Mouse (Mus musculus) liver, postnatal 0 days (tissue): ENCODE measurements around the gene Qpctl. TPM values are rescaled to one million over a fixed set of nuclear protein-coding genes. Genes with fewer than 3 reads are reported as not detected.

Source experiments
- ATAC-seq: fragments of 200-750 bp; cut with Nextera tagmentation; 2 replicates; pipeline ENCODE4 v1.8.0; 2017; ENCODE audit warnings: mild to moderate bottlenecking, moderate library complexity
- DNase-seq: peaks from one replicate; pipeline ENCODE4 v3.0.0-alpha.2; 2016
- H3K27ac ChIP-seq: fragments of 300-500 bp; sonication (generic); 2 replicates; pipeline ENCODE4 v1.5.1; 2014; ENCODE audit warnings: antibody characterized with exemption, moderate library complexity, mild to moderate bottlenecking, low read depth
- H3K27me3 ChIP-seq: fragments of 300-500 bp; sonication (generic); 2 replicates; pipeline ENCODE4 v1.6.1; 2014; ENCODE audit warnings: low read length, control low read depth, mixed read lengths; ENCODE audit not compliant: insufficient read depth
- H3K36me3 ChIP-seq: fragments of 300-500 bp; sonication (generic); replicated peaks from 2 replicates; pipeline ENCODE4 v1.6.1; 2014; ENCODE audit warnings: mild to moderate bottlenecking, control low read depth, low read length, moderate library complexity, mixed read lengths; ENCODE audit not compliant: insufficient read depth
- H3K4me1 ChIP-seq: fragments of 300-500 bp; sonication (generic); 2 replicates; pipeline ENCODE4 v1.6.1; 2014; ENCODE audit warnings: antibody characterized with exemption, mild to moderate bottlenecking, control low read depth; ENCODE audit not compliant: insufficient read depth
- H3K4me2 ChIP-seq: fragments of 300-500 bp; sonication (generic); 2 replicates; pipeline ENCODE4 v1.6.1; 2014; ENCODE audit warnings: low read depth, mild to moderate bottlenecking, low read length, moderate library complexity, mixed read lengths
- H3K4me3 ChIP-seq: fragments of 300-500 bp; sonication (generic); 2 replicates; pipeline ENCODE4 v1.5.1; 2014; ENCODE audit warnings: low read depth, low read length
- H3K9ac ChIP-seq: fragments of 300-500 bp; sonication (generic); replicated peaks from 2 replicates; pipeline ENCODE4 v1.6.1; 2014; ENCODE audit warnings: mild to moderate bottlenecking, moderate library complexity
- H3K9me3 ChIP-seq: fragments of 300-500 bp; sonication (generic); 2 replicates; pipeline ENCODE4 v1.6.1; 2016; ENCODE audit warnings: mild to moderate bottlenecking, control low read depth, low read length, mixed read lengths
- CTCF ChIP-seq: sonication (generic); IDR thresholded peaks from 2 replicates; pipeline ENCODE4 v1.5.1; 2016; ENCODE audit warnings: antibody characterized with exemption, low read depth
- EP300 ChIP-seq: IDR thresholded peaks from 2 replicates; pipeline ENCODE4 v1.6.1; 2016; ENCODE audit warnings: antibody characterized with exemption, low read depth, mild to moderate bottlenecking
- WGBS: fragments of 180-500 bp; shearing (Covaris S2); extraction: QIAGEN DNeasy Blood & Tissue Kit; methylation state at CpG from one replicate; pipeline ENCODE4 v1.1.7; 2014; ENCODE audit not compliant: insufficient replicate concordance; 5-methylcytosine and 5-hydroxymethylcytosine counted together
- polyA plus RNA-seq: library from polyadenylated mRNA; unstranded; fragments of >200 nt; fragmentation: Nextera tagmentation; extraction: Ambion mirVana; gene quantifications from 2 replicates; pipeline ENCODE4 v1.2.1, GENCODE M21; 2015

Gene Qpctl
- polyA plus RNA-seq, 1 experiment from 2014 or later: 5.8 TPM

DNA sequence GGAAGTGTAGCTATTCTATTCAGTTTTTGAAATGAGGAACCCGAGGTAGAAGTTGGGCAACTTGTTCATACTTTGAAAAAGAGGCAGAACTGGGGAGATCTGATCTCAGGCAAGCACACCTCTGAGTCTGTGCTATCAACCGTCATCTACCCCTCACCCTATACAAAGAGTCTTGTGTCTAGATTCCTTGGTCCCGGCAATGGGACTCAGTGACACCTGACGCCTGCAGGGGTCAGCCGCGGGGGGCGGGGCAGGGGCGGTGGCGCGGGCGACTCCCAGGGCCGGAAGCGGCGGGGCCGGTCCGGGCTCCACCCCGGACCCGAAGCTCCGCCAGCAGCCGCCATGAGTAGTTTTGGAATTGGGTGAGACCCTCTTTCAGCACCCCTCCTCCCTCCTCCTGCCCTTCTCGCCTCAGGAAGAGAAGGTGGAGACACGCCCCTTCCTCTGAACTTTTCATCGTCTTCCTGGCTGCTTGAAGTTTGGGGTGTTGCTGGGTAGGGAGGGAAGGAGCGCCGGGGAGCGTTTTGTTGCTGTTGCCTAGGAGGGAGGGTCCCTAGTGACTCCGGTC is 31.9 kb upstream of the Qpctl start:
- H3K9me3 ChIP-seq: no peaks in the 10 kb centered on the region
- H3K9ac ChIP-seq: peak overlapping the region; percentile 74
- DNase-seq (peak; percentile 74), ATAC-seq (peak; percentile 70)
- H3K4me2 ChIP-seq: peak overlapping the region; percentile 91
- TF ChIP-seq EP300: no peak
- 0 out of 2 replicates have a peak, but pooled peaks have one; percentile 6 for TF ChIP-seq CTCF
- H3K27me3 ChIP-seq: peaks cover 42% of the 10 kb centered on the region
- peaks cover 28% of the 10 kb centered on the region for H3K4me1 ChIP-seq
- no peaks in the 10 kb centered on the region for H3K36me3 ChIP-seq
- H3K4me3 ChIP-seq: peak overlapping the region; percentile 70
- under 1% methylated on average over 27 of the region's 27 CpGs for WGBS
- H3K27ac ChIP-seq: peak overlapping the region; percentile 44

DNA sequence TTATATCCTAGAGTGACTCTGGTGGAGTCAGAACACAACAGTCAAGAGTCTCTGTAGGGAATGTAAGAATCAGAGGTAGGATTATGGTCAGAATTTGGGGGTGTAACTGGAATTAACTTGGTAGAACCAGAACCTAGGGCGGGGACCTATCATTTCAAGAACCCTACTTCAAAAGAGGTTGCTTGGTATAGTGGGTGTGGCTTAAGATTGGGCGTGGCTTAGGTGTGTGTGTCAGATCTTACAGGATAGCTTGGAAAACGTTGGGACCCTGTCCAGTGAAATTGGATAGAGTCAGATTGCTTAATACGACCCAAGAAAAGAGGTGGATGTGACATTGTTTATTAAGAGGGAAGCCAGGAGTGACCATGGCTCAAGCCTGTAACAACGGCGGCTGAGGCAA is 30.8 kb upstream of the Qpctl start:
- Histone ChIP-seq H3K4me3 (no peak overlapping the region), H3K4me1 (peaks cover 28% of the 10 kb centered on the region), H3K36me3 (no peaks in the 10 kb centered on the region), H3K9ac (no peak overlapping the region), H3K27me3 (peaks cover 49% of the 10 kb centered on the region), H3K4me2 (no peak overlapping the region), H3K27ac (no peak overlapping the region), H3K9me3 (no peaks in the 10 kb centered on the region)
- ATAC-seq (no peak), DNase-seq (no peak)
- TF ChIP-seq EP300: no peak
- WGBS: 39% methylated on average over 6 of the region's 6 CpGs

DNA sequence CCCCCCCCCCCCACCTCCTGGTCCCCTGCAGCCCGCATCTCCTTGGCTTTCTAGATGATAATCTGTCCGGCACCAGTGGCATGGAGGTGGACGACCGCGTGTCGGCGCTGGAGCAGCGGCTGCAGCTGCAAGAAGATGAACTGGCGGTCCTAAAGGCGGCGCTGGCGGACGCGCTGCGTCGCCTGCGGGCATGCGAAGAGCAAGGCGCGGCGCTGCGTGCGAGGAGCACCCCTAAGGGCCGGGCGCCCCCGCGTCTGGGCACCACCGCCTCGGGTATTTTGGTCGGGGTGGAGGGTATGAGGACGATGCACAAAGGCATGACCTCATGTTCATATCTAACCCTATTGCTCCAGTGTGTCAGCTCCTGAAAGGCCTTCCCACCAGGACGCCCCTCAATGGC is 30.1 kb upstream of the Qpctl start:
- WGBS: 2% methylated on average over 30 of the region's 32 CpGs
- H3K9ac ChIP-seq: no peak overlapping the region
- H3K4me3 ChIP-seq: 0 out of 2 replicates have a peak overlapping the region, but pooled peaks have one; percentile 4
- DNase-seq: peak; percentile 72
- peak; percentile 26 for ATAC-seq
- TF ChIP-seq EP300 (no peak), CTCF (peak; percentile 77)
- peaks cover 28% of the 10 kb centered on the region for H3K4me1 ChIP-seq
- H3K9me3 ChIP-seq: no peaks in the 10 kb centered on the region
- peaks cover 49% of the 10 kb centered on the region for H3K27me3 ChIP-seq
- no peak overlapping the region; the same call in 1 of the 2 replicates for H3K4me2 ChIP-seq
- no peaks in the 10 kb centered on the region for H3K36me3 ChIP-seq
- H3K27ac ChIP-seq: no peak overlapping the region

DNA sequence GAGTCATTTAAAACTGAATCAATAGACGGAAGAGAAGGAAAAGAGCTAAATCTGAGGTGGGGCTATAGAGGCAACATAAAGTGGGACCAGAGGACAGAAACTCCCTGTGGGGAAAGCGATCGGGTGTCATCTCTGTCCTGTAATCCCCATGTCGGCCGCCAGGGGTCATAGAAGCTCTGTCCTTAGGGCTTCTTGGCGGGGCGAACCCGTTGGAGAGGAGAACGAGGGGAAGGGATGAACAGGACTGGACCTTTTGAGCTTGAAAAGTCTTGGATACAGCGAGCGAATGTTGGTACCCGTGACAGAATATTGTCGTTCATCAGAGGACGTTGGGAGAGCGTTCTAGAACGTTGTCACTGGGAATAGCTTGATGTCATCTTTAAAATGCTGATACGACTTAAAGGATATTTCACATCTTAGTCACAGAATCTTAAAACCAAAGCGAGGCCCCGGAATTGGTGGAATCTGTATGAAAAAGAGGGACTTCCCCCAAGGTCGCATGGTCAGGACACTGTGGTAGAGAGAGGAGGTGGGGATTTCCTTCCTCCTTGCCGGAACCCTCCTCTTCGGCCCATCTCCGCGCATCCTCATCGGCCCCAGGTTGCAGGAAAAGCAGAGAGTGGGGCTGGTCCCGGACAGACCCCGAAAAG is 29.5 kb upstream of the Qpctl start:
- peak overlapping the region; percentile 30; the same call in 1 of the 2 replicates for H3K4me2 ChIP-seq
- WGBS: 5% methylated on average over 27 of the region's 27 CpGs

DNA sequence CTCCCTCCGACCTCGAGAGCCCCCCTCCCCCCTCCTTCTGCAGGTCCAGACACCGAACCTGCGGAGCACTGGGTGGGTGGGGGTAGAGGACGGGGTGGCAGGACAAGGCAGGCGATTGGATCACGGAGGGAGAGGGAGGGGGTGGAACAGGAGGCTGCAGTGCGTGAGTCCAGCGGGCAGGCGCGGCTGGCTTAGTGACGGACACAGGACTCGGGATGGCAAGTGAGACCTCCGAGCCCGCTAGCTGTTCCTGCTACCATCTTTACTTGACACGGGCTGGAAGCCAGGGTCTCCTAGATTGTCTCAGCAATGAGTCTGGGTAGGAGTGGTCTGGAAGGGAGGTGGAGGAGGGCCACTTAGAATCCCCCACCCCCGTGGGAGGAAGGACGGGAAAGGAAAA is 28.9 kb upstream of the Qpctl start:
- Histone ChIP-seq H3K27ac (no peak overlapping the region), H3K9me3 (no peaks in the 10 kb centered on the region), H3K9ac (no peak overlapping the region), H3K4me2 (no peak overlapping the region), H3K4me1 (peaks cover 28% of the 10 kb centered on the region), H3K4me3 (0 out of 2 replicates have a peak overlapping the region, but pooled peaks have one; percentile 1), H3K36me3 (no peaks in the 10 kb centered on the region), H3K27me3 (peaks cover 51% of the 10 kb centered on the region)
- TF ChIP-seq EP300 (no peak), CTCF (no peak)
- DNase-seq (no peak), ATAC-seq (no peak)
- 20% methylated on average over 18 of the region's 18 CpGs for WGBS

More for the DNA sequence above, 29.5 kb upstream of the Qpctl start:
- ATAC-seq: no peak
- Histone ChIP-seq H3K27me3 (peaks cover 51% of the 10 kb centered on the region), H3K9ac (no peak overlapping the region), H3K36me3 (no peaks in the 10 kb centered on the region), H3K4me3 (0 out of 2 replicates have a peak overlapping the region, but pooled peaks have one; percentile 4), H3K4me1 (peaks cover 28% of the 10 kb centered on the region), H3K27ac (no peak overlapping the region), H3K9me3 (no peaks in the 10 kb centered on the region)
- DNase-seq: peak; percentile 84
- TF ChIP-seq EP300 (no peak), CTCF (peak; percentile 89)

DNA sequence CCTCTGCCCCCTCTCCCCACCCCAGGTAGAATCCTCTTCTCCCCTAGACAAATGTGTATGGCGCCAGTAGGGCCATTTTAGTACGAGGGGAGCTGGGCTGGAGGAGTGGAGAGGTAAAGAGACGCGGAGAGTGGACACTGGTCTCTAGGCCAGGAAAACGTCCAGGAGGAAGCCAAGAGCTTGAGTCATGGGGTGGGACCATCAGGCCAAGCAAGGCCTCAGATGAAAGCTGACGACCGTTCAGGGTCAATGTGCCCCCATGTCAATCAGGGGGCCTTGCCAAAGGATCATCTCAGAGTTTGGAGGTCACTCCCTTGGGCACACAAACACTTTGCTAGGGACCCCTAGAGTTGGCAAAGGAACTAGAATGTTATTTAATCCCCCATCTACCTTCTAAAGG is 28.1 kb upstream of the Qpctl start:
- no peak for ATAC-seq
- H3K4me3 ChIP-seq: no peak overlapping the region
- H3K4me1 ChIP-seq: peaks cover 31% of the 10 kb centered on the region
- H3K9ac ChIP-seq: no peak overlapping the region
- DNase-seq: no peak
- no peak for TF ChIP-seq EP300
- no peak for TF ChIP-seq CTCF
- H3K27ac ChIP-seq: no peak overlapping the region
- H3K36me3 ChIP-seq: no peaks in the 10 kb centered on the region
- WGBS: 73% methylated on average over 7 of the region's 7 CpGs
- H3K4me2 ChIP-seq: no peak overlapping the region
- H3K27me3 ChIP-seq: peaks cover 51% of the 10 kb centered on the region
- no peaks in the 10 kb centered on the region for H3K9me3 ChIP-seq
